Mouse (Mus musculus) CH12F3 (cell line): ENCODE data around the gene Myo1g.

ENCODE experiments used
- in situ Hi-C: fragments of 300-500 bp; cut with MboI; formaldehyde crosslinking; loops from 2 replicates; pipeline ENCODE4 v1.14.3; 2020; ENCODE audit warnings: low sequenced_read_pairs

The Myo1g gene

GRCm38 (mm10) chr11:6520507-6521173 is at the start of gene Myo1g:
TSS of gene Myo1g (minus strand) at chr11:6520965.
- in situ Hi-C loops, result no loop called here

DNA sequence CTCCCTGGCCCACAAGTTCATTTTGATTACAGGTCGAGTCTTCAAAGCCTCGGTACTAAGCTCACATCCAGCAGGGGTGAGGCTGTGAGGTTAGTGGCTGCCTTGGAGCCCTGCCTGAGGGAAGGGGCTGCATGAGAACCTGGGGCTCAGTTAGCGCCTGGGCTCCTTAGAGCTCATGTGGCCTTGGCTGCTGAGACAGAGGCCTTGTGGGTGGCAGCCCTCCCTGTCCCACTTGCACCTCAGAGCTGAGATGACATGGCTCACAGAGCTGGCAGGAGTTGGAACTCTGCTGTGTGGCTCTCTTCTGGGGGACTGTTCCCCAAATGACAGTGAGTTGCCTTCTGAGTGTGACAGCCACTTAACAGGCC is 48.6 kb upstream of the Myo1g start:
- in situ Hi-C loops, result no loop called here

DNA sequence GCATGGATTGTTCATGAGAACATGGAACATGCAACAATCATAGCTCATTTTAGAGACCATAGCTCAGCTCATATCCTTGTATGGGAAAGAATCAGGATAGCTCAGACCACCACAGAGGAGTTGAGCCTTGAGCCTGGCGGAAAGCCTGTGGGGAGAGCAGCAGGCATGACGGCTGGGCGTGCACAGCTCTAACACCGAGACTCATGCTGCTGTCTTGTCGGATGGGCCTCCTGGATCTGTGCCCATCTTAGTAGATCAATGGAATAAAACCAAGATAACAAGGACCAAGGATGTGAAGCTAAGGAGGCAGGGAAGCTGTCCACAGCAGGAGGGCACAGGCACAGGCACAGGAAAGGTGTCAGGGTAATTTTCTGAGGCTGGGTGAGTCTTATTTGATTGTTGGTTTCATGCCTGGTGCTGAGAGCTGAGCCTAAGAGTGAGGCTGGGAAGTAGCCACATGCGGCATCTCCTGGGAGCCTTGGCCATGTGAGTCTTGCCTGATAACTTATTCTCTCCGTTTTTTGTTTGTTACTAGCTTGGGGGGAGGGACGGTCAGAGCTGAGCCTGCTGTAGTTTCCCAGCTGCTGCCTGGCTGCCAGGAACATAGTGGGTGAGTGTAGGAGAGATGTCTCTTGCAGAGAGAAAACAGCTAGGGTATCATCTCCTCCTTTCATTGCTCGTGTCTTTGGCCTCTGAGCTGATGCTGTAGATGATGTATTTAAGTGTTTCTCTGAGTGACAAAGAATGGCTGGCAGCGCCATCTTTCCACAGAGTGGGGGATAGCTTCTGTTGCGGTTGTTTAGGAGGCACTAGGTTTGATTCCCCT is 48.0 kb upstream of the Myo1g start:
- in situ Hi-C loops, result no loop called here

- in situ Hi-C loops, result no loop called here
Measured at GRCm38 (mm10) chr11:6567951-6568350, 47.2 kb upstream of the Myo1g start.

DNA sequence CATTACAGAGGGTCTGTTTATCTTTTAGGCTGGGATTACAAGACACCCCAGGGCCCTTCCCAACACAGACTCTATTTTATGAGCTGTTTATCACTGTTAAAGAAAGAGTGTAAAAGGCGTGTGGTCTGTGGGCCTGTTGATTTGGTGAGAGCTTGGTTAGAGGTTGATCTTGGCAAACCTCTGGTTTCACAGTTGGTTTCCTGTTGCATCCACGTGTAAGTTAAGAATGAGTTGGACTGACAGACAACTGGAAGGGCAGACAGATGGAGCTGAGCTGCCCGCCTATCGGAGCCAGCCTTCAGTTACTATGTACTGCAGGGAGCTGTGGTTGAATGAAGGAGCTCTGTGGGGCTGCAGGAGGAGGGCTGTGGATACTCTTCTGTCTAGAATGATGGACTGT is 45.7 kb upstream of the Myo1g start:
- in situ Hi-C loops, result no loop called here

DNA sequence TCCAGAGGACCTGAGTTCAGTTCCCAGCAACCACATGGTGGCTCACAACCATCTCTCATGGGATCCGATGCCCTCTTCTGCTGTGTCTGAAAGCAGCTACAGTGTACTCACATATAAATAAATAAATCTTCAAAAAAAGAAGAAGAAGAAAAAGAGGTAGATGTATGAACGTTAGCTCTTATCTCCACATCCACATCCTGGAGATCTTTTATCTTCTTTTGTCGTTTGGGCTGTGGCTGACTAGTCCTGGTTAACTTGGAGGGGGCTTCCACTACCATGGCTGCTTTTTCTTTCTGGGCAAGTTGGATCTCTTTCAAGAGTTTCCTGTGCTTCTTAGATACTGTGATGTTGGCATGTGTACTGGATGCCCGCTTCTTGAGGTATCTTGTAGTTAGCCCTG is 42.4 kb upstream of the Myo1g start:
- in situ Hi-C loops, result no loop called here

GRCm38 (mm10) chr11:6562359-6562758 is 41.6 kb upstream of the Myo1g start:
- in situ Hi-C loops, result no loop called here

DNA sequence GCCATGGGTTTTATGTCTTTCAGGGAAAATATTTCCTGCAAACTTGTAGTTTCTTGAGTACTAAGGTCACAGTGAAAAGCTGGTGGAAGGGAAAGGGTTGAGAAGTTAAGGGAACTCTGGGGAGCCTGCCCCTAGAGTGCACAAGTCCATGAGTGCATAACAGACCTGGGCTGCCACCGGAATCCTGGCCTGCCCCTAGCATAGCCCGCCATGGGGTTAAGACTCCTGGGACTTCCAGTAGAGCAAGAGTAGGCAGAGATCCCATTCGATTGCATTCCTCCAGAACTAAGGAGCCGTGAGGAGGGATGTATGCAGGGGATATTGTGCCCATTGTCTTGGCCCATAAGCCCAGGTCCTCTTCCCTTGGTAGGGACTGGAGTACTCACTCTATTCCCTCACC is 40.7 kb upstream of the Myo1g start:
- in situ Hi-C loops, result no loop called here

DNA sequence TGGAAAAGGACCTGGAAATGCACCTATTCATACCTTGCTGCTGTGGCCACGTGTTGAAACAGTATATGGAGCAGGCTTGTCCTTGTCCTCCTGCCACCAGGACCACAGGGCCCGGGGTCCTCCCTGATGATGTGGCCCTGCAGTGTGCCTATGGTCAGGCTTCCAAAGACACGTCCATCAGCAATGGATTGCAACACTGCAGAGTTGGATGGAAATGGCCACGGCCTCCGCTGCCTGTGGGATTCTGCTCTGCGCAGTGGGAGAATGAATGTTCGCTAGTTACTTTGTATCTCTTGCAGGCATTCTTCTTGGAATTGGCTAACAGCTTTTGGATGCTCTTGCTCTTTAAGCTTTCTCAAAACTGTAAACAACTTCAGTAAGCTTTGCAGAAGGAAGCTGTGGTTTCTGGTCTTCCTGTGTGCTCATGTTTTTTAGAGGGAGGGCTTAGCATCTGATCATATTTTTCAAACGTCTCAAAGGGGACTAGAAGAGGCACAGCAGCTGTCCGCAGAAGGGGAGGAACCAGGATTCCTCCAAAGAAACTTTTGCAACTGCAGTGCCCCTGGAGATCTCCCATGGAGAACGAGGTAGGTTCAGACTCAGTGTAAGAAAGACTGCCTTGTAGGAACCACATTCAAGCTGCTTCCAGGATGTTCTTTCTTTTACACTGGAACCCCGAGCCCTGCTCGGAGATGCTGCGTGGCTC is 40.0 kb upstream of the Myo1g start:
- in situ Hi-C loops, result no loop called here

DNA sequence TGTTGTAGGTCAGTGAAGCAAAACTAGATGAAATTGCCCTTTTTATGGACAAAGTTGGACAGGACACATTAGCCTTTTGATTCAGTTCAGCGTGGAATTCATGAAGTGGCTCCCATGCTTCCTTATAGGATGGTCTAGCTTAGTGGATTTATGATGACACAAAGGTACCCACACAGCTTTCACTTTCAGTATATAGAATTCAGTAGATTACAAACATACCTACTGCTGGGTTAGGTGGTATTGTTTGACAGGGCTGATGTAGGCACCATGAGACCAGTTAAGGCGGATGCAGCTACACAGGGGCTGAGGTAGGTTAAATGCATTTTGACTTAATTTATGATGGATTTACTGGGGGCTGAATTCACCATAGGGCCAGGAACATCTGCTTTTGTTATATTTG is 39.2 kb upstream of the Myo1g start:
- in situ Hi-C loops, result no loop called here

GRCm38 (mm10) chr11:6558234-6558633 is 37.5 kb upstream of the Myo1g start:
- in situ Hi-C loops, result no loop called here

DNA sequence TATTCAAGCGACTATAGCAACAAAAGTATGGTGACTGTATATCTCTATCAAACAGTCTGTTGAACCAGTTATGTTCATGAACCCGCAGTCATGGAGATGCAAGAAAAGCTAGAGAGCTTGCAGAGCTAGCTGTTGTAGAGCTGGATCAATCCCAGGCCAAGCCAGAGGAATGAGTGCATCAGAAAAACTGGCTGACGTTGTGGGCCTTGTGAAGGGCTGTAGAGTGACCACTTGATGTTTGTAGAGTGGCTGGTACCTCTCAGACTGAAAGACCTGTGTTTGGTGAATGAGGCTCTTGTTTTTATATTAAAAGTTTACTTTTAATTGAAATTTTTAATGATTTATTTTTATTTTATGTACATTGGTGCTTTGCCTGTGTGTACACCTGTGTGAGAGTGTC is 29.4 kb upstream of the Myo1g start:
- in situ Hi-C loops, result no loop called here

- in situ Hi-C loops, result no loop called here
Measured at GRCm38 (mm10) chr11:6549770-6550169, 29.0 kb upstream of the Myo1g start.

- in situ Hi-C loops, result no loop called here
Measured at GRCm38 (mm10) chr11:6547696-6548325, 27.0 kb upstream of the Myo1g start.

- in situ Hi-C loops, result no loop called here
Measured at GRCm38 (mm10) chr11:6547037-6547680, 26.4 kb upstream of the Myo1g start.

- in situ Hi-C loops, result no loop called here
Measured at GRCm38 (mm10) chr11:6546205-6547013, 25.6 kb upstream of the Myo1g start, which contains the start of gene Ccm2. TSS of gene Ccm2 (plus strand) at chr11:6546887.

GRCm38 (mm10) chr11:6545857-6546192 is 25.1 kb upstream of the Myo1g start:
- in situ Hi-C loops, result no loop called here

GRCm38 (mm10) chr11:6545186-6545856 is 24.6 kb upstream of the Myo1g start:
- in situ Hi-C loops, result no loop called here

GRCm38 (mm10) chr11:6544683-6545082 is 23.9 kb upstream of the Myo1g start:
- in situ Hi-C loops, result no loop called here

DNA sequence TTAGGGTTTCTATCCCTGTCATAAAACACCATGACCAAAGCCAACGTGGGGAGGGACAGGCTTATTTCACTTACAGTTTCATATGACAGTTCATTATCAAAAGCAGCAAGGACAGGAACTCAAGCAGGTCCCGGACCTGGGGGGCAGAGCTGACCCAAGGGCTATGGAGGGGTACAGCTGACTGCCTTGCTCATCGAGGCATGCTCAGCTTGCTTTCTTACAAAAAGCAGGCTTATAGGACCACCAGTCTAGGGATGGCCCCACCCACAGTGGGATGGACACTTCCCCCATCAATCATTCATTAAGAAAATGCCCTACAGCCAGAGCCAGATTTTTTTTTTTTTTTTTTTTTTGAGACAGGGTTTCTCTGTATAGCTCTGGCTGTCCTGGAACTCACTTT is 10.0 kb upstream of the Myo1g start:
- in situ Hi-C loops, result no loop called here
